Mouse (Mus musculus) neural tube, postnatal 0 days (tissue): ENCODE results near the gene Hmgn2. TPM values are rescaled to one million over a fixed set of nuclear protein-coding genes. Genes with fewer than 3 reads are reported as not detected.

Experiments used
- polyA plus RNA-seq: library from polyadenylated mRNA; unstranded; fragments of >200 nt; fragmentation: Nextera tagmentation; extraction: Ambion mirVana; gene quantifications from 2 replicates; pipeline ENCODE4 v1.2.1, GENCODE M21; 2015

Gene Hmgn2
- polyA plus RNA-seq, result 710 and 721 TPM in 2 replicates

GRCm38 (mm10) chr4:133968150-133968921 is at the start of gene Hmgn2:
TSS of gene Hmgn2 (minus strand) at chr4:133968650.

GRCm38 (mm10) chr4:134000466-134001438 is 32.3 kb upstream of the Hmgn2 start, which contains the start of gene Dhdds:
TSS of gene Dhdds (minus strand) at chr4:134000918.

Other genes starting within 250 kb of the Hmgn2 start
- gene Arid1a, start 211.9 kb downstream of the Hmgn2 start, polyA plus RNA-seq, result 17.4 and 21.0 TPM in 2 replicates
- gene Rps6ka1, start 80.9 kb downstream of the Hmgn2 start, polyA plus RNA-seq, result 21.4 and 23.9 TPM in 2 replicates
- gene Dhdds, start 32.3 kb upstream of the Hmgn2 start, polyA plus RNA-seq, result 37.3 and 44.2 TPM in 2 replicates
- gene Lin28a, start 50.2 kb upstream of the Hmgn2 start, polyA plus RNA-seq, result 0.08 and 0.12 TPM in 2 replicates
- not detected in 2 replicates for gene Zfp683, start 85.2 kb upstream of the Hmgn2 start, polyA plus RNA-seq
- 6.2 and 7.4 TPM in 2 replicates for gene Crybg2, start 92.2 kb upstream of the Hmgn2 start, polyA plus RNA-seq
- 3.2 and 6.2 TPM in 2 replicates for gene Cd52, start 126.4 kb upstream of the Hmgn2 start, polyA plus RNA-seq
- 9.3 and 13.4 TPM in 2 replicates for gene Ubxn11, start 133.9 kb upstream of the Hmgn2 start, polyA plus RNA-seq
- gene Sh3bgrl3, start 160.1 kb upstream of the Hmgn2 start, polyA plus RNA-seq, result 539 and 571 TPM in 2 replicates
- gene Cep85, start 218.5 kb upstream of the Hmgn2 start, polyA plus RNA-seq, result 14.9 and 17.2 TPM in 2 replicates
- gene Gm7534, start 234.4 kb upstream of the Hmgn2 start, polyA plus RNA-seq, result not detected in 2 replicates